ENCODE assay signal across 16 mouse cellular contexts in the genomic region with DNA sequence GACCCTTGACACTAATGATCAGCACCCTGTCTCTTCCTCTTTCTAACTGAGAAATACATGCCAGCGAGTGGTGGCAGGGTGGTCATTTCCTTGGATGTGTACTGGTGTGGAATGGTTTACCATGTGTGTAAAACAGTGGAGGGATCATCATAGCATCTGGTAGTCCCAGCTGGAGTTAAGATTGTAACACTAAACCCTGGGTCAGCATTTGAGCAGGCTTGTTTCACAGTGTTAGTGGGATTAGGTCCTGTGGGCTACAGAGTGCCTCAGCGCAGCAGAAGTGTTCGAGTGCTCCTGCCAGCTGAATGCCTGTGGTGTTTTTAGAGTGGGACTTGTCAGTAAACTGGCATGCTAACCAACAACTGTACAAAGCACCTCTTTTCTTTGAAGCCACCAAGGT. TPM values are rescaled to one million over a fixed set of nuclear protein-coding genes. Genes with fewer than 3 reads are reported as not detected.
A peak's percentile ranks its signal among the peaks of the same experiment; 100 is the strongest.
DNase-seq lines count a peak whose midpoint lies in the region; ATAC-seq and TF ChIP-seq lines count a peak whose summit lies in the region.
"Had no signal": no experiment of that assay in that cellular context is flagged by ENCODE, and none has a peak within 500 bp of the region (broad histone marks: within the 10 kb centered on the region; RNA-seq: fewer than 3 reads in every experiment).

No protein-coding gene starts in this region.

- no peak overlapping the region for H3K4me2 ChIP-seq in embryonic facial prominence, embryonic 11.5 days (ENCODE audit: low read depth, low read length)
- H3K4me2 ChIP-seq in lung, postnatal 0 days (replicated peaks; ENCODE audit: low read depth, low read length): no peak overlapping the region
- H3K4me2 ChIP-seq: liver, embryonic 11.5 days; lung, embryonic 15.5 days had no signal

- no peak overlapping the region for H3K4me3 ChIP-seq in embryonic facial prominence, embryonic 11.5 days (ENCODE audit: low read depth, low read length)
- H3K4me3 ChIP-seq in embryonic facial prominence, embryonic 10.5 days: no peak overlapping the region
- H3K4me3 ChIP-seq in lung, postnatal 0 days (ENCODE audit: low read depth, low read length): no peak overlapping the region
- H3K4me3 ChIP-seq: lung, embryonic 15.5 days; megakaryocyte, embryonic 14.5 days had no signal

- H3K4me1 ChIP-seq in embryonic facial prominence, embryonic 11.5 days (ENCODE audit: control insufficient read depth, insufficient read depth, low read length): no peaks in the 10 kb centered on the region
- peaks cover 15% of the 10 kb centered on the region for H3K4me1 ChIP-seq in embryonic facial prominence, embryonic 10.5 days
- H3K4me1 ChIP-seq in lung, postnatal 0 days (ENCODE audit: insufficient read depth, low read depth, low read length): no peaks in the 10 kb centered on the region

- DNase-seq in embryonic facial prominence, embryonic 11.5 days (ENCODE audit: low spot score): peak; percentile 33
- DNase-seq in embryonic facial prominence, embryonic 10.5 days (ENCODE audit: low spot score): no peak
- peak; percentile 28 for DNase-seq in lung, postnatal 0 days (ENCODE audit: low spot score)
- no peak for DNase-seq in lung, postnatal 14 days
- peak; percentile 6 for DNase-seq in fibroblast of lung, adult 2 months (ENCODE audit: low read depth)
- peak; percentile 67 for DNase-seq in retina, postnatal 1 day
- no peak for DNase-seq in frontal cortex, postnatal 25 days (ENCODE audit: low spot score in 2 of 2)
- no peak for DNase-seq in left cerebral cortex, postnatal 14 days (ENCODE audit: low spot score in 2 of 2)
- DNase-seq: adrenal gland, postnatal 14 days; cerebellum, adult 2 months; heart, adult 11 months; thymus, adult 2 months had no signal

- WGBS in embryonic facial prominence, embryonic 11.5 days: 48% methylated on average over 3 of the region's 3 CpGs
- WGBS in embryonic facial prominence, embryonic 10.5 days: 65% methylated on average over 3 of the region's 3 CpGs
- WGBS in lung, postnatal 0 days: 71% methylated on average over 3 of the region's 3 CpGs

- no peak for ATAC-seq in embryonic facial prominence, embryonic 11.5 days (replicated peaks; ENCODE audit: insufficient number of reproducible peaks, low FRiP score, low TSS enrichment, low read depth)
- ATAC-seq in lung, postnatal 0 days: no peak
- ATAC-seq: intestine, postnatal 0 days had no signal

- no peak overlapping the region for H3K27ac ChIP-seq in embryonic facial prominence, embryonic 11.5 days (replicated peaks; ENCODE audit: low read depth, low read length)
- no peak overlapping the region for H3K27ac ChIP-seq in embryonic facial prominence, embryonic 10.5 days (replicated peaks)
- no peak overlapping the region for H3K27ac ChIP-seq in lung, postnatal 0 days (ENCODE audit: low read length)
- H3K27ac ChIP-seq: lung, embryonic 15.5 days had no signal

- H3K36me3 ChIP-seq in embryonic facial prominence, embryonic 11.5 days (replicated peaks; ENCODE audit: control insufficient read depth, insufficient read depth, low read depth, low read length): no peaks in the 10 kb centered on the region
- H3K36me3 ChIP-seq in embryonic facial prominence, embryonic 10.5 days (replicated peaks): peaks cover 5% of the 10 kb centered on the region
- no peaks in the 10 kb centered on the region for H3K36me3 ChIP-seq in lung, postnatal 0 days (ENCODE audit: insufficient read depth, low read length)
- H3K36me3 ChIP-seq: lung, embryonic 15.5 days had no signal

- H3K9me3 ChIP-seq in embryonic facial prominence, embryonic 11.5 days (replicated peaks; ENCODE audit: control insufficient read depth, low read length): no peaks in the 10 kb centered on the region
- H3K9me3 ChIP-seq in embryonic facial prominence, embryonic 10.5 days: peaks cover 5% of the 10 kb centered on the region; the same call in 1 of the 2 replicates
- H3K9me3 ChIP-seq in lung, postnatal 0 days (ENCODE audit: low read length): no peaks in the 10 kb centered on the region; the same call in 1 of the 2 replicates
- H3K9me3 ChIP-seq: lung, embryonic 15.5 days had no signal

- no peak for TF ChIP-seq EP300 in lung, postnatal 0 days (IDR thresholded peaks at IDR 0.05)

- no peak overlapping the region for H3K9ac ChIP-seq in embryonic facial prominence, embryonic 11.5 days (replicated peaks; ENCODE audit: low read length)
- H3K9ac ChIP-seq in lung, postnatal 0 days (replicated peaks; ENCODE audit: low read depth): no peak overlapping the region
- H3K9ac ChIP-seq: lung, embryonic 15.5 days had no signal

- intact Hi-C loops in left cerebral cortex, postnatal 14 days (cut with DNase I): no loop called here

- no peaks in the 10 kb centered on the region for H3K27me3 ChIP-seq in embryonic facial prominence, embryonic 11.5 days (ENCODE audit: control insufficient read depth, insufficient read depth, low read length)
- H3K27me3 ChIP-seq in embryonic facial prominence, embryonic 10.5 days (replicated peaks; ENCODE audit: low read depth, poor library complexity, severe bottlenecking): no peaks in the 10 kb centered on the region
- no peaks in the 10 kb centered on the region for H3K27me3 ChIP-seq in lung, postnatal 0 days (replicated peaks; ENCODE audit: insufficient read depth, low read length)
- H3K27me3 ChIP-seq: lung, embryonic 15.5 days; megakaryocyte, embryonic 14.5 days had no signal

- no peak for TF ChIP-seq CTCF in lung, postnatal 0 days (IDR thresholded peaks at IDR 0.05)

RNA-seq across cellular contexts. Expression of a gene that starts 42.0 kb away (rescaled TPM):
- 30.5 and 35.6 TPM in 2 replicates for polyA plus RNA-seq in embryonic facial prominence, embryonic 11.5 days (2014; fragmentation: Nextera tagmentation; extraction: Ambion mirVana)
- polyA plus RNA-seq in embryonic facial prominence, embryonic 10.5 days (2016; fragmentation: Nextera tagmentation; extraction: Ambion mirVana): 40.8 and 41.1 TPM in 2 replicates
- 16.4 and 16.9 TPM in 2 replicates for polyA plus RNA-seq in lung, postnatal 0 days (2015; fragmentation: Nextera tagmentation; extraction: Ambion mirVana)
- 1 to 10 TPM; 9.6 to 9.9 TPM for total RNA-seq in left cerebral cortex, postnatal 14 days (2021)

Comparison
In these comparisons a context has a peak if more than half of its experiments do, and no peak if none do; other contexts are left out.
1. DNase-seq: peak in embryonic facial prominence, embryonic 11.5 days (single experiment), lung, postnatal 0 days (single experiment), fibroblast of lung, adult 2 months (single experiment) and retina, postnatal 1 day (single experiment); none in embryonic facial prominence, embryonic 10.5 days (single experiment), lung, postnatal 14 days (single experiment), frontal cortex, postnatal 25 days (0 of 2) and left cerebral cortex, postnatal 14 days (0 of 2).